Mouse (Mus musculus): ENCODE measurements around the gene Dnah11. TPM values are rescaled to one million over a fixed set of nuclear protein-coding genes. Genes with fewer than 3 reads are reported as not detected.
"Not testable (repeated sequence)": the region's sequence is repeated elsewhere in the genome, so short reads cannot be mapped to it uniquely, and the experiment has no call there.

The Dnah11 gene
- total RNA-seq, 2 experiments from 2014 or later = 0.02 TPM; not detected in 1

DNA sequence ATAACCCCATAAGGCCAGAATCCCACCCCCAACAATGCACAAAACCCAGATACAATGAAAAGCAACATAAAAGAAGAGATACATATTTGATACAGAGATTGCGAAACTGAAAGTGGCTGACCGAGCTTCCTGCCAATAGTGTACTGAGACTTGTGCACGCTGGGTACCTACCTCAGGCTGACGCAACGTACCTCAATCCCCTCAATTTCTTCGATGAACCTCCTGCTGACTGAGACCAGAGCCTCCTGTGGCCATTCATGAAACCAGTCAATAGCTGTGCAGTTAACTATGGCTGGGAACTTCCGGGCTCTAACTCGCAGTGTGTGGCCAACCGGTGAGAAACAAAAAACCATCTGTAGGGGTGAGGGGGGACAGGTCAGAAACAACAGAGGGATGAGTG, 203.9 kb downstream of the Dnah11 start:
- no peak for DNase-seq
- intact Hi-C loops (cut with DNase I; ENCODE audit: low total_unique reads) = loop anchor here (5.0 kb wide), 1 partner anchor 862 kb away; no protein-coding TSS in a partner anchor

DNA sequence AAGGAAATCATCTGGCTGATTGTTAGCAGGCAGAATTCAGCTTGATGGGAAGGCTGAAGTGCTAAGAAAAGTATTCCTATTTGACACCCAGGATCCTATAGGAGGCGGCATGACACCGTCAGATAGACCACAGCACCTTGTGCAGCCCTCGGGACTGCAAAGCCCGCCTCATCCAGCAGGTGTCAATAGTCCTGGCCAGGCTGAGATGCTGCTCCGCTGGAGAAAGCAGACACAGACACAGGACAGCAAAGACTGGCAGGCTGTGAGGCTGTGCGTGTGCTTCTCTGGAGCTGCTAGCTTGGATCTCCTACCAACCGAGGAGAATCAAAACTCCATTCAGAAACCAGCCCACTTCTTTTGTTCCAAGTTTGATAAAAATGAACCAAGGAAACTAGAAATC, 205.3 kb downstream of the Dnah11 start:
- intact Hi-C loops (cut with DNase I; ENCODE audit: low total_unique reads) = loop anchor here (2.0 to 5.0 kb wide), 2 partner anchors 463 to 864 kb away; no protein-coding TSS in a partner anchor

GRCm38 (mm10) chr12:117989018-117989828, 209.6 kb downstream of the Dnah11 start:
- intact Hi-C loops (cut with DNase I; ENCODE audit: low total_unique reads) = no loop called here
- no peak for DNase-seq

More for the DNA sequence above, 205.3 kb downstream of the Dnah11 start:
- DNase-seq = peak; percentile 77

DNA sequence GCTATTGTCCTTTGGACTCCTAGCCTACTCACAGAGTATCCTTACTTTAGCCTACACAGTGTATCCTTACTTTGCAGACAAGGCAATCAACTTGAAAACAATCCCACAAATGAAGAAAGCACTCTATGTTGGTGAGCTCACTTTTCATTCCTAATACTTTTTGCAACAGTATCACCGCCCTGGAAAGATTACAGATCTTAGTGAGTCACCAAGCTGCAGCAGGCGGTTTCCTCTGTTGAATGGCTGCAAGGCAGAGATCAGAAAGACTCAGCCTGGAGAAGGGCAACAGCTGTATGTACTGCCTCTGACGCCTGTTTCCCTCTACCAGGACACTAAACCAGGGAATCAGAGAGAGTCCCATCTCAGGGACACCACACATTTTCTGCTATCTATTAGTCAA, 218.5 kb downstream of the Dnah11 start:
- no peak for DNase-seq
- intact Hi-C loops (cut with DNase I; ENCODE audit: low total_unique reads) = no loop called here

- intact Hi-C loops (cut with DNase I; ENCODE audit: low total_unique reads) = no loop called here
- no peak for DNase-seq
Observed at GRCm38 (mm10) chr12:117973712-117974111, 225.1 kb downstream of the Dnah11 start.

- intact Hi-C loops (cut with DNase I; ENCODE audit: low total_unique reads) = no loop called here
- DNase-seq = no peak
Observed at GRCm38 (mm10) chr12:117962698-117963097, 236.1 kb downstream of the Dnah11 start.

DNA sequence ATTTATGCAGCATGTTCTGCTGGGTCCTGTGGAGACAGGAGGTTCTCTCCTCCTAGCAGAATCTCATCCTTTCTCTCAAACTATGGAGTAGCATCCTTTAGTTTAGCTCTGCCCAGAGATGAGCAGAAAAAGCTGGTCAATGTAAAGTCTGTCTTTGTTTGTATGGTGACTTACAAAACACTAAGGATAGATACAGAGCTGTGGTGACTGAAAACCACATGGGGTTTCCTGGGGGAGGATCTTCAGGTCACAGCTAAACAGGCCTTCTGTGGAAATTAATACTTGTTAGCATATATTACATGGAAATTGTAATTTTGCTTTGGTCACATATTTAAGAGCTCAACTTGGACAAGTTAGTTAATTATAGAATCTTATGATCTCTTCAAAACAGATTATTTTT, 239.6 kb downstream of the Dnah11 start:
- no peak for DNase-seq
- intact Hi-C loops (cut with DNase I; ENCODE audit: low total_unique reads) = no loop called here

GRCm38 (mm10) chr12:117946823-117947704, 251.8 kb downstream of the Dnah11 start:
- intact Hi-C loops (cut with DNase I; ENCODE audit: low total_unique reads) = no loop called here
- no peak for DNase-seq

DNA sequence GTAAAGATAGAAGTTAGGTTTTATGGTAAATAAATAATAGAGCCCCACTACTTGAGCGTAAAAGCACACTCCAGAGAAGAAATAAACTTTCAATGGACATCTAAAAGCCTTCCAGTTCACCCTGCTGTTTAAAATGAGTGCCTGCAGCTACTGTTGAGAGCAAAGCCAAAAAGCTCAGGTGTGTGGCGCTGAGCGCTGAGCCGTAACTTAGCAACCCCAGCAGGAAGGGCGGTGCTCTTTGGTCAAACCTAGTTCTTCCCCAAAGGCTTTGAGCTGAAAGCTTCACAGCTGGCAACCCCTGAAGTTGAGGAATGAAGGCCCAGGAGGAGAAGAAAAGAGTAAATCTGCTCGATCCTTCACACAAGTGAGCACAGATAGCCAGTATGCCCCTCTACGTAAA, 256.9 kb downstream of the Dnah11 start:
- intact Hi-C loops (cut with DNase I; ENCODE audit: low total_unique reads) = no loop called here
- no peak for DNase-seq

DNA sequence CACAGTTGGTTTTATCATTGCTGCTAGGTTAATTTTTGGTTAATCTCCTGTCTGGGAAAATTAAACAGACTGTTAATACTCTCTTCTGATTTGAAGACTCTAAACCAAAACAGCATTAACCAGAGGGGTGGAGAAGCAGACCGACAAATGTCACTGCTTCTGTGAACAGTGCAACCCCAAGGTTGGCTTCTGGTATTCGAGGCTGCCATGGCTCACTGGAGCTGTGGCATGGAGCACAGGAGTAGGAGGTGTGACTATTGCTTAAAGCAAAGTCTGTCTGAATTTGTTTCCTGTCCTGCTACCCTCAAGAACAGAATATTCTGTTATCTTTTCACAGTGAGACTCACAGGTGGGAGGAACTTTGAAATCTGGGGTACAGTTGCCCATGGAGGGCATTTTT, 260.6 kb downstream of the Dnah11 start:
- no peak for DNase-seq
- intact Hi-C loops (cut with DNase I; ENCODE audit: low total_unique reads) = no loop called here

DNA sequence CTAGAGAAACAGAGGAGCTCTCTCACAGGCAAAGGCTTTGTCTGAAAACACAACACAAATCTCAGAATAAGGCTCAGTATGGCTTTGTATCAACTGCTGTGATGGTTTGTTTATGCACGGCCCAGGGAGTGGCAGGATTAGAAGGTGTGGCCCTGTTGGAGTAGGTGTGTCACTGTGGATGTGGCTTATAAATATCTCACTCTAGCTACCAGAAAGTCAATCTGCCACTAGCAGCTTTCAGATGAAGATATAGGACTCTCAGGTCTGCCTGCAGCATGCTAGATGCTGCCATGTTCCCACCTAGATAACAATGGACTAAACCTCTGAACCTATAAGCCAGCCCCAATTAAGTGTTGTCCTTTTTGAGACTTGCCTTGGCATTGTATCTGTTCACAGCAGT, 266.8 kb downstream of the Dnah11 start:
- no peak for DNase-seq
- intact Hi-C loops (cut with DNase I; ENCODE audit: low total_unique reads) = no loop called here

DNA sequence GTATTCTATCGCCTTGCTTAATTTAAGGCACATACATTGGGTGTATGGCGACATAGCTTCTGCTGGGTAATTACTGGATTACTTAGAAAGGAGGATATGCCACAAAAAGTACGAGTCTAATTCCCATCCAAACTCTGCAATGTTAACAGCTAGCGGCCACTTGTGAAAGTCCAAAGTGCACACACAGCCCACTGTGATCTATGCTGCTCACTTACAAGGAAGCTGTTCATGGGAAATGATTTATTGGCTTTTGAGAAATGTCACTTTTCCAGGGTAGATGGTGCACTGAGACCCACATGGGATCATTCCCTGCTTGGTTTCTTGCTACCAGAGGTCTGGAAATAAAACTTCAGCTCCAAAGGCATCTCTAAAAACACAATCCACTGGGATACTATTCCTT, 269.1 kb downstream of the Dnah11 start:
- no peak for DNase-seq
- intact Hi-C loops (cut with DNase I; ENCODE audit: low total_unique reads) = no loop called here

GRCm38 (mm10) chr12:117915826-117916588, 282.8 kb downstream of the Dnah11 start:
- DNase-seq = no peak

DNA sequence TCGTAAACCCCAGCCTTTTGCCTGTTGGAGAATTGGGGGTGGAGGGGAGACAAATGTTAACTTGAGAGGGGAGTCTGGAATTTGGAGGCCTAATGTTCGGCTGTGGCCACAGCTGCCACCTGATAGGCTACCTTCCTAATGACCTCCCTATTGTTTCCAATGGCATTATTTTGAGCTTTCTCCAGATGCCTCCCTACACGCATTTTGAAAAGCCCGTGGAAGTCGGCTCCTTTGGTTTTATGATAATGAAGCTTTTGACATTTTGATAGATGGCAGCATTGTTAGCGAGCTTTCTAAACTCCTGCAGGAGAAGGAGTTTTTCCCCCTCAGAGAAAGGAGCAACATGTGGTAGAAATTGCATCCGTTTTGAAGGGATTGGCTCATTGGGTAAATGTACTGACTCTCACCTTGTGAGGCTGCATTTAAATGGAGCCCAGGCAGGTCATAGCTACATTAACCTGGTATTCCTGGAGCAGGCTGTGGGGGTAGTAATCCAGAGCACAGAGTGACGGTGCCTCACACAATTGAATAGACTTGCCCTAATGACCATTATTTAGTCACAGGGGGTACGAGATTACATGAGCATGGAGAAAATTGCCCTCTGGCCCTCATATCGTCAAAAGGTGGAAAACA, 284.1 kb downstream of the Dnah11 start:
- intact Hi-C loops (cut with DNase I; ENCODE audit: low total_unique reads) = no loop called here
- DNase-seq = no peak

More at GRCm38 (mm10) chr12:117915826-117916588, 282.8 kb downstream of the Dnah11 start:
- intact Hi-C loops (cut with DNase I; ENCODE audit: low total_unique reads) = no loop called here

DNA sequence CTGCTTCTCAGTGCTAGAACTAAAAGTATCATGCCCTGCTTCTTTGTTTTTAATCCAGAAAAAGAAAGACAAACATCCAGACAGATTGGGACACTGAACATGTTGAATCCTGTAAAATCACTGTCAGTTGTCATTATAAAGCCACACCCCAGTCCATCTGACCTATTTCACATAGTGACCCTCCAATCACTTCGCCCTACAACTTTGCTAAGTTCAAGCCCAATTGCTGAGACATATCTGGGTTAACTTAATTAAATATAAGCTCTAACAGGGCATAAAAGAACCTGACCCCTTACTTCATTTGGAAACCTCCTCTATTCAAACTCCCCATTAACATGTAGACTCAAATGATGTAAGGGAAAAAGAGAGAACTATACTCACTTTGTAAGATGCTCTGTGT, 287.4 kb downstream of the Dnah11 start:
- intact Hi-C loops (cut with DNase I; ENCODE audit: low total_unique reads) = no loop called here
- DNase-seq = no peak

- intact Hi-C loops (cut with DNase I; ENCODE audit: low total_unique reads) = not testable (repeated sequence)
Observed at GRCm38 (mm10) chr12:117905232-117905840, 293.5 kb downstream of the Dnah11 start.

DNA sequence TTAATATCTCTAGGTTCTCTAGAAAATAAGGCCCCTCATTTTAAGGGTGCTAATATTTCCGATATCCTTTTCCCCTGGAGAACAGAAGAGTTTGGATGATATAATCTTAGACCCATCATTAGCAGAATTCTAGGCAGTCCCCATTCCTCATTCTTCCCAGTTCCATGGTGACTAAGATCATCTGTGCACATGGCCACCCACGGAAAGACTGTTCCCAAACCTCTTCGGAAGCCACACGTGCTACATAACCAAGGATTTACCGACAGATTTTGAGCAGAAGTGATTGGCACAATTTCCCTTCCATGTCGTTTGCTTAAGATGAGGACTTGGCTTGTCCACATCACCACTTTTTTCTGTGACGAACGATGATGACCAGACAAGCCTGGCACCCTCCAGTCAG, 295.2 kb downstream of the Dnah11 start:
- DNase-seq = no peak
- intact Hi-C loops (cut with DNase I; ENCODE audit: low total_unique reads) = no loop called here

More at GRCm38 (mm10) chr12:117905232-117905840, 293.5 kb downstream of the Dnah11 start:
- DNase-seq = not testable (repeated sequence)

DNA sequence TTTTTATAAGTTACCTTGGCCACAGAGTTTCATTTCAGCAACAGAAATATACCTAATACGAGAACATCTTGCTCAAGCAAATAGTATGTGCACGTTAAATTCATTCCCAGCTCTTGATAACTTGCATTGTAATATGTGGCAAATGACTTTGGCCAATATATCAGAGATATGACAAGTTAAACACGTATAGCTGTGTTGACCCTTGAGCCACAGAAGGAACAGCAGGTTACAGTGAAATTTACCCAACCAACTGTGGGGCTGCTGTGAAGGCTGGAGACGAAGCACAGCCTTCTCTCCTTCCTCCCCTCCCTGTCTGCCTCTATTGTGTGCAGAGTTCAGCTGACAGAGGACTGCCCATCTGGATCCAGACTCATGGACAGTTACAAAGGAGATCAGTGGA, 297.5 kb downstream of the Dnah11 start:
- DNase-seq; intact Hi-C loops (cut with DNase I; ENCODE audit: low total_unique reads): not testable (repeated sequence)

GRCm38 (mm10) chr12:117900798-117901197, 298.0 kb downstream of the Dnah11 start:
- DNase-seq; intact Hi-C loops (cut with DNase I; ENCODE audit: low total_unique reads): not testable (repeated sequence)

Measured in gastrocnemius, postnatal 14 days (tissue).